Mouse (Mus musculus) midbrain, embryonic 11.5 days (tissue): Measurements from ENCODE around the gene Marveld3. TPM values are rescaled to one million over a fixed set of nuclear protein-coding genes. Genes with fewer than 3 reads are reported as not detected.

ENCODE experiments used
- ATAC-seq: fragments of 200-750 bp; cut with Nextera tagmentation; 2 replicates; pipeline ENCODE4 v1.8.0; 2017; ENCODE audit warnings: moderate TSS enrichment, moderate library complexity; ENCODE audit not compliant: low FRiP score
- DNase-seq: peaks from one replicate; pipeline ENCODE4 v3.0.0; 2015; ENCODE audit warnings: low spot score; ENCODE audit errors: missing footprints
- H3K27ac ChIP-seq: fragments of 300-500 bp; sonication (generic); 2 replicates; pipeline ENCODE4 v1.5.1; 2014; ENCODE audit warnings: low read depth, low read length
- H3K27me3 ChIP-seq: fragments of 300-500 bp; sonication (generic); 2 replicates; pipeline ENCODE4 v1.6.1; 2014; ENCODE audit warnings: mild to moderate bottlenecking, low read length, moderate library complexity, mixed read lengths; ENCODE audit not compliant: control insufficient read depth, insufficient read depth
- H3K36me3 ChIP-seq: fragments of 300-500 bp; sonication (generic); 2 replicates; pipeline ENCODE4 v1.6.1; 2014; ENCODE audit warnings: mild to moderate bottlenecking, low read length, moderate library complexity, mixed read lengths; ENCODE audit not compliant: control insufficient read depth, insufficient read depth
- H3K4me1 ChIP-seq: fragments of 300-500 bp; sonication (generic); 2 replicates; pipeline ENCODE4 v1.6.1; 2014; ENCODE audit warnings: low read length; ENCODE audit not compliant: control insufficient read depth, insufficient read depth
- H3K4me2 ChIP-seq: fragments of 300-500 bp; sonication (generic); 2 replicates; pipeline ENCODE4 v1.6.1; 2014; ENCODE audit warnings: mild to moderate bottlenecking, moderate library complexity
- H3K4me3 ChIP-seq: fragments of 300-500 bp; sonication (generic); 2 replicates; pipeline ENCODE4 v1.5.1; 2014; ENCODE audit warnings: low read depth, low read length
- H3K9ac ChIP-seq: fragments of 300-500 bp; sonication (generic); 2 replicates; pipeline ENCODE4 v1.6.1; 2014; ENCODE audit warnings: low read length
- H3K9me3 ChIP-seq: fragments of 300-500 bp; sonication (generic); 2 replicates; pipeline ENCODE4 v1.6.1; 2016; ENCODE audit warnings: low read length; ENCODE audit not compliant: control insufficient read depth
- WGBS: fragments of 180-500 bp; shearing (Covaris S2); extraction: QIAGEN DNeasy Blood & Tissue Kit; methylation state at CpG from one replicate; pipeline ENCODE4 v1.1.7; 2014; 5-methylcytosine and 5-hydroxymethylcytosine counted together
- polyA plus RNA-seq: library from polyadenylated mRNA; unstranded; fragments of >200 nt; fragmentation: Nextera tagmentation; extraction: Ambion mirVana; gene quantifications from 2 replicates; pipeline ENCODE4 v1.2.1, GENCODE M21; 2014

The Marveld3 gene
- polyA plus RNA-seq, 1 experiment from 2014 or later: 0.37 TPM

GRCm38 (mm10) chr8:109997381-109997780 is 35.4 kb upstream of the Marveld3 start:
- Histone ChIP-seq H3K27ac (no peak overlapping the region), H3K4me3 (no peak overlapping the region), H3K27me3 (no peaks in the 10 kb centered on the region), H3K9me3 (no peaks in the 10 kb centered on the region), H3K36me3 (no peaks in the 10 kb centered on the region), H3K4me1 (no peaks in the 10 kb centered on the region), H3K9ac (no peak overlapping the region), H3K4me2 (no peak overlapping the region)
- ATAC-seq (no peak), DNase-seq (no peak)
- 90% methylated on average over 9 of the region's 9 CpGs for WGBS

GRCm38 (mm10) chr8:109992951-109993350 is 30.9 kb upstream of the Marveld3 start:
- no peak for DNase-seq
- Histone ChIP-seq H3K9me3 (no peaks in the 10 kb centered on the region), H3K4me2 (no peak overlapping the region), H3K36me3 (no peaks in the 10 kb centered on the region), H3K27me3 (no peaks in the 10 kb centered on the region), H3K4me1 (no peaks in the 10 kb centered on the region), H3K9ac (no peak overlapping the region), H3K27ac (no peak overlapping the region), H3K4me3 (no peak overlapping the region)
- 88% methylated on average over 1 of the region's 1 CpGs for WGBS
- ATAC-seq: no peak

GRCm38 (mm10) chr8:109992166-109992565 is 30.2 kb upstream of the Marveld3 start:
- H3K9me3 ChIP-seq: no peaks in the 10 kb centered on the region
- 55% methylated on average over 5 of the region's 5 CpGs for WGBS
- H3K4me2 ChIP-seq: no peak overlapping the region
- DNase-seq (no peak), ATAC-seq (no peak)
- H3K4me3 ChIP-seq: no peak overlapping the region
- no peak overlapping the region for H3K27ac ChIP-seq
- no peaks in the 10 kb centered on the region for H3K27me3 ChIP-seq
- H3K9ac ChIP-seq: no peak overlapping the region
- no peaks in the 10 kb centered on the region for H3K36me3 ChIP-seq
- H3K4me1 ChIP-seq: no peaks in the 10 kb centered on the region

DNA sequence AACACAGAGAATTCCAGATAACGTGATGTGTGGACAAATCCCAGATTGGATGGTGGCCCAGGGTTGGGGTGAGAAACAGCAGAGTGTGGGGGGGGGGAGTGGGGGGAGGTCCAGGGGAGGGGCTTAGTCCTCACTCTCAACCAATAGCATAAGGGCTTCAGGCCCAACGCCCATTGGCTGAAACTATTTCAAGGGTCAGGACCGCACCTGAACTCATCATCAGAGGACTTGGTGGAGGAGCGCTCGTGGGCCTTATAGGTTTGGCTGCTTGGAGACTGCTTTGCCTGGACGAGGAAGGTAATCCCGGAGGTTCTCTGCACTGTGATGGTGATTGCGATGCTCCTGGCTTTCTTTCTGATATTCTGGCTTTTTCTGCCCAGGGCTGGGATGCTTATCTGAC is 28.2 kb upstream of the Marveld3 start, which contains the start of gene Tat:
Tat (plus strand) TSS at position 214 of the 400 bp plus-strand sequence.
- Histone ChIP-seq H3K4me3 (no peak within 1 kb of the TSS), H3K36me3 (no peaks in the 10 kb centered on the region), H3K27me3 (no peaks in the 10 kb centered on the region), H3K4me2 (no peak within 1 kb of the TSS), H3K9ac (no peak within 1 kb of the TSS), H3K4me1 (no peaks in the 10 kb centered on the region), H3K27ac (no peak within 1 kb of the TSS), H3K9me3 (no peaks in the 10 kb centered on the region)
- ATAC-seq (no peak), DNase-seq (no peak)
- 86% methylated on average over 8 of the region's 8 CpGs for WGBS

- H3K4me1 ChIP-seq: no peaks in the 10 kb centered on the region
- no peak overlapping the region for H3K4me2 ChIP-seq
- no peak overlapping the region for H3K4me3 ChIP-seq
- no peak overlapping the region for H3K27ac ChIP-seq
- H3K9ac ChIP-seq: no peak overlapping the region
- no peaks in the 10 kb centered on the region for H3K27me3 ChIP-seq
- WGBS: 91% methylated on average over 8 of the region's 8 CpGs
- no peaks in the 10 kb centered on the region for H3K36me3 ChIP-seq
- DNase-seq (no peak), ATAC-seq (no peak)
- no peaks in the 10 kb centered on the region for H3K9me3 ChIP-seq
Observed at GRCm38 (mm10) chr8:109989151-109989550, 27.1 kb upstream of the Marveld3 start.

DNA sequence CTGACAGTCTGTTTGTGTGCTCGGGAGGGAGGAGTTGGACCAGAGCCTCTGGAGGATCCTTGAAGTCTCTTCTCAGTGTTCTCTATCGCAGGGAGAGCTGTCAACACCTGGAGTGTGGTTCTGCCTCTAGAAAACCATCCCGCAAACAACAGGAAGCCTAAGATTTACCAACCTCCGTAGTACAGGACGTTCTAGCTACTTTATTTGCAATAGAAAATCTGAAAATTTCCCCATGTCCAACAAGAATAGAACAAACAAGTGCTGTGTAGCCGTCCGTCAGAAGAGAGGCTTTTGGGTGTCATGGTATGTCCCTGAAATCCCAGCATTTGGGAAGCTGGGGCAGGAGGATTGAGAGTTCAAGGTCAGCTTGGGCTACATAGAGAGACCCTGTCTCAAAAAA is 25.8 kb upstream of the Marveld3 start:
- no peak for ATAC-seq
- Histone ChIP-seq H3K4me3 (no peak overlapping the region), H3K27me3 (no peaks in the 10 kb centered on the region), H3K4me2 (no peak overlapping the region), H3K9ac (no peak overlapping the region), H3K36me3 (no peaks in the 10 kb centered on the region), H3K9me3 (no peaks in the 10 kb centered on the region), H3K4me1 (no peaks in the 10 kb centered on the region), H3K27ac (no peak overlapping the region)
- no peak for DNase-seq
- 90% methylated on average over 7 of the region's 7 CpGs for WGBS

- no peak overlapping the region for H3K4me3 ChIP-seq
- no peaks in the 10 kb centered on the region for H3K27me3 ChIP-seq
- no peaks in the 10 kb centered on the region for H3K4me1 ChIP-seq
- no peak overlapping the region for H3K4me2 ChIP-seq
- ATAC-seq (no peak), DNase-seq (no peak)
- 81% methylated on average over 7 of the region's 7 CpGs for whole genome bisulfite sequencing
- H3K9me3 ChIP-seq: no peaks in the 10 kb centered on the region
- no peaks in the 10 kb centered on the region for H3K36me3 ChIP-seq
- no peak overlapping the region for H3K27ac ChIP-seq
- no peak overlapping the region for H3K9ac ChIP-seq
Observed at GRCm38 (mm10) chr8:109986384-109986783, 24.4 kb upstream of the Marveld3 start.

DNA sequence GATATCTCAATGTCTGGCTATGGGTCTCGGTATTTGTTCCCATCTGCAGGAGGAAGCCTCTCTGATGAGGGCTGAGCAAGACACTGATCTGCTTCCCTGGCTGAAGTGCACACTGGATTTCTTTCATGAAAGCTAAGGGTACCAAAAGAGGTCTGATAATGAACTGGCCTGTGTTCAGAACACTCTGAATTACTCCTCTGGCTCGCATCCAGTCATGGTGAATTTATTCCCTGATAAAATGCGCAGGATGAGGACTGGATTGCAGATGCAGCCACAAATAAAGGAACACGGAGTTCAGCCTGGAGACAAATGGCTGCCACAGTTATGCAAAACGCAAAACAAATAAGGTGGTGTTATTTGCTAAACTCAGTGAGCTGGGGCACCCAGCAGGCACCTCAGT is 21.9 kb upstream of the Marveld3 start:
- ATAC-seq: no peak

DNA sequence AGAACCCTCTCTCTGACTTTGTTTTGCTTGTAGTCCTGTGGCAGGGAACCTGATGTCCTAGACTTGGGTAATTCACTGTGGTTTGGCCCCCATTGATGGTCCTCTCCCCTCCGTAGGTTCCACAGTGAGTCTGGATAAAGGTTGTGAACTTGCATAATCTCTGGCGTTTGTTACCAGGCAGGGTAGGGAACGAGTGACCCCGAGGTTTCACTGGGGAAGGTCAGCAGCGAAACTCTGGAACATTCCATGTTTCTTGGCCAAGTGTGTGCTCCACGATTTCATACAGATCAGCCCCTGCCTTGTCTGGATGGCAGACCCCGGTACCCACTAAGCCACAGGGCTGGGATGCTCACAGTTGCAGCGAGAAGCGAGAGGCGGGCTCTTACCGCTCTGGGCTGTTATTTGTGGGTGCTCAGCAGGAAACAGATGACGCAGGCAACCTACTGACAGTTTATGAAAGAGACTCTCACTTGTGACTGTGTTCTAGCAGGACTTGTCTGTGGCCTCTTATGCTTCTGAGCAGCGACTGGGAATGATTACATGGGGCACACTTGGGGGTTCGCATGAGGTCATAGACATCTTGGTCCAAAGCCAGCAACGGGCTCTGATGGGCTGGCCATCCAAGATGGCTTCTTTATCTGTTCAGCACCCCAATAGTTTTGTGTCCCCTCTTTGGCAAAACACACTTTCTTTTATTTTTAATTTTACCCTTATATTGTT is 20.5 kb upstream of the Marveld3 start:
- H3K9me3 ChIP-seq: no peaks in the 10 kb centered on the region
- H3K4me2 ChIP-seq: no peak overlapping the region
- no peak for DNase-seq
- no peak overlapping the region for H3K9ac ChIP-seq
- H3K36me3 ChIP-seq: no peaks in the 10 kb centered on the region
- 75% methylated on average over 15 of the region's 15 CpGs for WGBS
- no peaks in the 10 kb centered on the region for H3K4me1 ChIP-seq
- no peak for ATAC-seq
- no peaks in the 10 kb centered on the region for H3K27me3 ChIP-seq
- H3K27ac ChIP-seq: no peak overlapping the region
- no peak overlapping the region for H3K4me3 ChIP-seq

More for the DNA sequence above, 21.9 kb upstream of the Marveld3 start:
- WGBS: 46% methylated on average over 5 of the region's 5 CpGs
- H3K4me3 ChIP-seq: no peak overlapping the region
- no peaks in the 10 kb centered on the region for H3K36me3 ChIP-seq
- H3K27me3 ChIP-seq: no peaks in the 10 kb centered on the region
- no peak overlapping the region for H3K9ac ChIP-seq
- no peaks in the 10 kb centered on the region for H3K9me3 ChIP-seq
- no peak for DNase-seq
- no peaks in the 10 kb centered on the region for H3K4me1 ChIP-seq
- H3K27ac ChIP-seq: no peak overlapping the region
- H3K4me2 ChIP-seq: no peak overlapping the region
